In the genomic region with DNA sequence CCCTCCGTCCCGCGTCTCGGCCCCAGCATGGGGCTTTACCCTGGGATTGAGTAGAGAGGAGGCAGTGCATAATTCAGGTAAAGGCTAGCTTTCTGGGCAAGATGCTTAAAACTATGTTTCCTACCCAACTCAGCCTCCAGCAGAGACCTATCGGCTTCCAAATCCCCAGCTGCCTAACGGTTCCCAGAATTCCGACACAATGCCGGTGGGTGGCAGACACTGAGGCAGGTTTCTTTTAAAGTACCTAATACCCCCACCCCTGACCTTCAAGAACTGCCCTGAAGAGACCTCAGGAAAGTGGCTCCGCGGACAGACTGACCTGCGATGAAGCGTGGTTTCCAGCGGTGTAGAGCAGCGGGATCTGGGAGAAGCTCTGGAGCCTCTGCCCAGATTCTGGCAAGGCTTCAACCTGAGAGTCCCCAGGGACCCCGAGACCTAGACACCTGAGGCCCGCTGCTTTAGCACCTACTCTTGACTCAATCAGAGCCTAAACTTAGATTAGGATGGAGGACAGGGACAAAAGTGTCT, we compare ENCODE assay signal across 8 mouse cellular contexts. TPM values are rescaled to one million over a fixed set of nuclear protein-coding genes. Genes with fewer than 3 reads are reported as not detected.
DNase-seq lines count a peak whose midpoint lies in the region; ATAC-seq and TF ChIP-seq lines count a peak whose summit lies in the region.

No protein-coding gene starts in this region.

- peaks cover 67% of the 10 kb centered on the region for H3K27me3 ChIP-seq in embryonic facial prominence, embryonic 15.5 days

- H3K27ac ChIP-seq in layer of hippocampus, adult 2 months: no peak overlapping the region
- H3K27ac ChIP-seq in embryonic facial prominence, embryonic 15.5 days (replicated peaks): no peak overlapping the region
- H3K27ac ChIP-seq in olfactory bulb, adult 2 months (ENCODE audit: insufficient read depth, low read depth, low read length): no peak overlapping the region

- peak overlapping the region; percentile 51 for H3K4me3 ChIP-seq in layer of hippocampus, adult 2 months
- peak overlapping the region; percentile 47 for H3K4me3 ChIP-seq in embryonic facial prominence, embryonic 15.5 days (replicated peaks)
- peak overlapping the region; percentile 41 for H3K4me3 ChIP-seq in olfactory bulb, adult 2 months (ENCODE audit: insufficient read depth, low read depth, low read length)

- TF ChIP-seq CTCF in layer of hippocampus, adult 2 months (conservative IDR thresholded peaks at IDR 0.05): no peak
- TF ChIP-seq CTCF in olfactory bulb, adult 2 months (IDR thresholded peaks at IDR 0.05; ENCODE audit: insufficient read depth, low read depth, low read length): no peak

- no peaks in the 10 kb centered on the region for H3K36me3 ChIP-seq in embryonic facial prominence, embryonic 15.5 days

- TF ChIP-seq POLR2A in olfactory bulb, adult 2 months (IDR thresholded peaks at IDR 0.05; ENCODE audit: insufficient read depth, low read depth, low read length): no peak

- no peaks in the 10 kb centered on the region for H3K9me3 ChIP-seq in embryonic facial prominence, embryonic 15.5 days (replicated peaks)

- no peak for ATAC-seq in embryonic facial prominence, embryonic 15.5 days (ENCODE audit: insufficient number of reproducible peaks, low FRiP score, low TSS enrichment, low read depth)

- no peak overlapping the region for H3K9ac ChIP-seq in embryonic facial prominence, embryonic 15.5 days

- DNase-seq in layer of hippocampus, adult 2 months (ENCODE audit: low spot score in 2 of 2): no peak
- no peak for DNase-seq in layer of hippocampus, adult 8-10 months (ENCODE audit: low spot score in 2 of 2)
- peak; percentile 36 to 47 for DNase-seq in kidney, postnatal 4 days
- DNase-seq in layer of hippocampus, postnatal 36 days: no peak
- no peak for DNase-seq in right cerebral cortex, postnatal 4 days
- DNase-seq in ovary, postnatal 10 days (ENCODE audit: low spot score): no peak

- peak overlapping the region; percentile 89 for H3K4me2 ChIP-seq in embryonic facial prominence, embryonic 15.5 days (replicated peaks)

- peaks cover 32% of the 10 kb centered on the region for H3K4me1 ChIP-seq in embryonic facial prominence, embryonic 15.5 days
- H3K4me1 ChIP-seq in olfactory bulb, adult 2 months (ENCODE audit: control insufficient read depth, insufficient read depth, low read length): peaks cover 31% of the 10 kb centered on the region

- under 1% methylated on average over 16 of the region's 16 CpGs for WGBS in embryonic facial prominence, embryonic 15.5 days
- 3% methylated on average over 16 of the region's 16 CpGs for WGBS in olfactory bulb, adult 2 months

RNA-seq across cellular contexts. Expression of gene Cyp1b1, which starts 0.4 kb away (rescaled TPM):
- total RNA-seq in layer of hippocampus, adult 2 months (2021): 1 to 10 TPM; 3.4 to 4.5 TPM
- 1 to 10 TPM; 3.0 to 3.6 (median 3.4) TPM for total RNA-seq in layer of hippocampus, adult 8-10 months (2022)
- polyA plus RNA-seq in embryonic facial prominence, embryonic 15.5 days (2015; fragmentation: Nextera tagmentation; extraction: Ambion mirVana): 4.9 and 6.7 TPM in 2 replicates
- not detected in 2 replicates for polyA plus RNA-seq in olfactory bulb, adult 2 months (2012; ENCODE audit: insufficient read depth, insufficient read length, low replicate concordance, missing spikeins)
- 1 to 10 TPM; 2.5 to 3.8 TPM for total RNA-seq in layer of hippocampus, postnatal 36 days (2021)

Comparison
In these comparisons a context has a peak if more than half of its experiments do, and no peak if none do; other contexts are left out.
1. DNase-seq: peak in kidney, postnatal 4 days (2 of 2); none in layer of hippocampus, adult 2 months (0 of 2), layer of hippocampus, adult 8-10 months (0 of 2), layer of hippocampus, postnatal 36 days (0 of 2), right cerebral cortex, postnatal 4 days (single experiment) and ovary, postnatal 10 days (single experiment).
2. Peak in every context shown above with its lines, with median percentiles within 50 percentile points of each other: H3K4me3 ChIP-seq.